Mouse (Mus musculus): ENCODE data around the gene Unc45a.
A peak's percentile ranks its signal among the peaks of the same experiment; 100 is the strongest.

The Unc45a gene

DNA sequence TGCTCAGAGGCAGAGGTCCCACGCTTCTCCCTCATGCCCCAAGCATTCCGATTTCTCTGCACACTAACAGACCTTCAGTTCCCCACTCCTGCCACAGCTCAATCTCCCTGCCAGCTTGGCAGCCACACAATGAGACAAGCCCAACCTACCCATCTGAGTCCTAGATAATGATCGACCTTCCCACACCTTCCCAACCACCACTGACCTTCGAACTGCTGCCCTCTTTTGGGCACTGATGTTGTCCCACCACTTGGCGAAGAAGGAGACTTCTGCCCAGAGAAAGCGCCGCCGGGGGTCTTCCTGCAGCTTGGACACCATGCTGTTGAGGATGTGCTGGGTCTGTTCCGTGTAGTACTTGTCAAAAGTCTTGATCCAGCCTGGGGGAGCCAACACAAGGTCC lies 27.2 kb upstream of the Unc45a start:
- no peak for DNase-seq (ENCODE audit: low spot score)

DNA sequence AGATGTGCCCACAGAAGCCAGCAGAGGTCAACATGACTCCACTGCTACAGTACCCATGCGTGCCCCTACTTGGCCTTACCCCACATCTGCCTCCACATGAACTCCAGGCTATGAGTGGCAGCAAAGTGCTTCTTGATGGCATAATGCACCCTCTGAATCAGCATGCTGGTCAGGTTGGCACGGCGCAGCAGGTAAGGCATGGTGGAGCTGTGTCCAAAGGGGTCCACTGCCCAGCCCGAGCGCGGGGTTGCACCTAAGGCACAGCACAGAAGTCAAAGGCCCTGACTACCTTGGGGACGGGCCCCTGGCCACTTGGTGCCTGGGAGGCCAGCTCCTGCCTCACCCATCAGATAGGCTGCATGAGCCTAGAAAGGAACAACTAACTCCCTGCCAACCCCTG lies 26.4 kb upstream of the Unc45a start:
- DNase-seq (ENCODE audit: low spot score): no peak

DNA sequence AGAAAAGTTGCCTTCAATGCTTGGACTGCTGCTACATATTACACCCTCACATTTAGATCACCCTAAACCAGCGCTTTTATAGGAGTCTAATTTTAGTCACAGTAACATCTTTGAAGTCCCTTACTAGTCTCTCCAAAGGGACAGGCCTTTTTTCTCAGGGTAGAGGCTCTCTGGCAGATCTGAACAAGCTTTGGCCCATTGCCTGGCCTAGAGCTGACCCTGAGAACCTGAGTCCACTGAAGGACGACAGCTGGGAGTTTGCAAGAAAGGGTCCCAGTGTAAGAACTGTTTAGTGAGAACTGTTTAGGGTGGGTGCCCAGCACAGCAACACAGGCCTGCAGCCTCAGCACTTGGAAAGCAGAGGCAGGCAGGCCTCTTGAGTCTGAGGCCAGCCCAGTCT lies 25.0 kb upstream of the Unc45a start:
- DNase-seq (ENCODE audit: low spot score): no peak

DNA sequence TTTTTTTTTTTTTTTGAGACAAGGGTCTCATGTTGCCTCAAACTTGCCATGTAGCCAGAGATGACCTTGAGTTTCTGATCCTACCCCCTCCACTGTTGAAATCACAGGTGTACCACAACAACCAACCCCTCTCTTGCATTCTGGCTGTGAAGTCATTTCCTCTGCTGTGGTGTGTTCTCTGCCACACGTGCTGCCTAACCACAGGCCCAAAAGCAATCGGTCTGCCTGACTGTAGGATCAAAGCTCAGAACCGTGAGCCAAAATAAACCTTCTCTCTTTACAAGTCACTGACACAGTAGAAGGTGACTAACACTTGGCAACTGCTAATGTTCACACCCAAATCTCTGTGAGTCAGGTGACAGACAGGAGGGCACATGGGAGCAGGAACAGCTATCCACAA lies 19.6 kb upstream of the Unc45a start:
- no peak for DNase-seq (ENCODE audit: low spot score)

DNA sequence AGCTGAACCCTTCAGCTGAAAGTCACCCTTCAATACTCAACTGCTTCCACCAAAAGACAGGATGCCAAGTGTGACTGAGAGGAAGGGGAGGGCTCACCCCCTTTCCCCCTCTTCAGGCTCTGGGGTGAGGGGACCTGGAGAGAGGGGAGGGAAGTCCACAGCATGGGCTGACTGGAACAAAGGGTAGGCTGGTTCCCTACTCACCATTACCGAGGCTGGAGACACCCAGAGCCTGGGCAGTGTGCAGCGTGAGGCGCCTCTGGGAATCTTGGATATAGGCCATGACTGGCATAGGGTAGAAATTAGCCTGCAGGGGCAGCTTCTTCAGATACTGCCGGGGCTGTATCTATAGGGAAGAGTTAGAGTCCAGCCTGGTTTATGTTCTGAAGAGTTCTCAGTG lies 17.2 kb upstream of the Unc45a start:
- DNase-seq (ENCODE audit: low spot score): no peak

DNA sequence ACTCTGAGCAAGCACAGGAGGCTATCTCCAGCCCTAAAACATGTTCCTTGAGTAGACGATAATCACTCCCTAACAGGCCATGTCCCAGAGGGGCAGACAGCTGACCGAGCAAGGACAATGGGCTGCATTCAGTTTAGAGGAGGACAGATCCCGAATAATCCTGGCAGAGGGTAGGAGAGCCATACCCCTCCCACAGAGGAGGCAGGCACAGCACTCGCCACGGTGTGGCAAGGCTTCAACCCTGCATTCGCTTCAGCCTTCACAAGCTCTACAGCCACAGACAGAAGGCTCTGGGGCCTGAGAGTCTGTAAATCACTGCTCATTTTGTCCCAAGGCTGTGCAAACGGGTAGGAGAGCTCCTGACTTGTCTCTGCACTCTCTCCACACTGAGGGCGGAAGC lies 16.4 kb upstream of the Unc45a start:
- DNase-seq (ENCODE audit: low spot score): no peak

DNA sequence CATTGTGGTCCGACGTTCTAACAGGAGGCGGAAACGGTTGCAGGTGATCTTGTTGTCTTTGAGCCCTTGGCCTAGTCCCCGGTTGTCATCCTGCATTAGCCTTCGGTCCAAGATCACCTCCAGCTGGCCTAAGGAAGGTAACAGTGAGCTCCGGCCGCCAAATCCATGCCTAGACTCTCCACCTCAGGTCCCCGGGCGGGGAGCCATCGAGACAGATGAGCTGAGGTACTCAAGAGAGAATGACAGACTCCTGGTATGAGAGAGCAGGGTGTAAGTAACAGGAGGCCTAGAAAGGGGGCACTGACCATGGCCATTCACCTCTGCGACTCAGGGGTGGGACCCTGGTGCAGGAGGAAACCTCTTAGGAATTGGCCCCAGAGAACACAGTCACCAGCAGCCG lies 15.5 kb upstream of the Unc45a start:
- DNase-seq (ENCODE audit: low spot score): no peak

DNA sequence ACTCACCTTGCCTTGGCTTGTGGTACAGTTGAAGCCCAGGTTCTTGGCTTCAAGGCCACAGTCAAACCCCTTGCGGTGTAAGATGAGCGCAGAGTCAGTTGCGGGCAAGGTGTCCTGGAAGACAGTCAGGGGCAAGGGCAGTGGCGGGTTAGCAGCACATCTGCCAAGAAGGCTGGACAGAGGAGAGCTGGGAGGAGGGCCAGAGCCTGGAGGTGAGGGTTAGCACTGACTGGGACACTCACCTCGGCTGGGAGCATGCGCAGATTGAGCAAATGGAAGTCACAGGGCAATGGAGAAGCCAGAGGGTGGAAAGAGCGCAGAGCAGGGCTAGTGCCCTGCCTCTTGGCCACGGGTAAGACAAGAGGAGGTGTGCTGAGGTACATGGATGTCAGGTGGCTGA lies 12.1 kb upstream of the Unc45a start:
- DNase-seq (ENCODE audit: low spot score): no peak

DNA sequence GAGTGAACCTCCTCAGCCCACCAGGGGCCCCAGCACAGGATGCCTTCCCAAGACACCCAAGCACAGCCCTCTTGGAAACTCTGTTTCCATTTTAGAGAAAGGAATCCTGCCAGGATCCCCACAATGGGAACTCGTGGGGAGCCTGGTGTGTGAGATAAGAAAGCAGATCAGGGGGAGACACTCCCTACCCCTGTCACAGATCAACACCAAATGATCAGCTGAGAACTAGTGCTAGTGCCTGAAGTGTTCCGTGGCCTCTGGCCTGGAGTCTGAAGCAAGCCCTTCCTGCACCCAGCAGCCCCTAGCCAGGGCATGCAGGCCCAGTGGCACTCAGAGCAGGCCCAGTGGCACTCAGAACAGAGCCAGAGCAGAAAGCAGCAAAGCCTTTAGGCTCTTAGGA lies 10.0 kb upstream of the Unc45a start:
- DNase-seq (ENCODE audit: low spot score): no peak

DNA sequence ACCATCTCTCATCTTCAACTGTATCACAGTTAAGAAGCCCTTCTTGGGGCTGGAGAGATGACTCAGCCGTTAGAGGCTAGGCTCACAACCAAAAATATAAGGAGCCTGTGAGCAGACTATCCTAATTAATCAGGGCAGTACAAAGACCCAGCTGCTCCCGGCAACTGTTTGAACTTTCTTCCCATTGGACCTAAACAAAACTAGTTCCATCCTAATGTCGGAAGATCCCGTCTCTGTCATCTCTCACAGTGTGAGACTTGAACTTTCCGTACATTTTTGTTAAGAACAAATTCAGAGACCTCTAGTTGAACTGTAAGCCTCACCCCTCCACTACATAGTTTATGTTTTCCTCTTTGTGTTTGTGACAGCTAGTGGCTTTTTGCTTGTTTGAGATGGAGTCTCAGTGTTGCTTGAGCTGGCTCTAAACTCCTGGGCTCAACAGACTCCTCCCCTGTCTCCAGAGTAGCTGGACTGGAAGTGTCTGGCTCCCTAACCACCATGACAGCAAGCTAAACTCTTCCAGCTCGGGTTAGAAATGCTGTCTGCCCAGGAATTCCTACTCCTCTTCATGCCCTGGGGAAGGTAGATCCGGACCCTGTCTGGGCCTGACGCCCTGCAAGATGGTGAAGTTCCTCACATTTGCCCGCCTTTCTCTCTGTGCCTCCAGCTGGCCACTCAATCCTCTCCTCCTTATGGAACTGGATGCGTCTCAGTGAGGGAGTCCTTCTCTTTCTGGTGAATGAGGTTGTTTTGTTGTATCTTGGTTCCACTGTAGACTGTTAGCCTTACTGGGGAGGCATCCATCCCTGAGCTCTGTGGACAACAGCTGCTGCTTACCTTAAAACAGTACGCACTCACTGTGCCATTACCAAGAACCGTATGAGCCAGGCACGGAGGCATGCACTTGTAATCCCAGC lies 7.1 kb upstream of the Unc45a start:
- DNase-seq (ENCODE audit: low spot score): no peak

DNA sequence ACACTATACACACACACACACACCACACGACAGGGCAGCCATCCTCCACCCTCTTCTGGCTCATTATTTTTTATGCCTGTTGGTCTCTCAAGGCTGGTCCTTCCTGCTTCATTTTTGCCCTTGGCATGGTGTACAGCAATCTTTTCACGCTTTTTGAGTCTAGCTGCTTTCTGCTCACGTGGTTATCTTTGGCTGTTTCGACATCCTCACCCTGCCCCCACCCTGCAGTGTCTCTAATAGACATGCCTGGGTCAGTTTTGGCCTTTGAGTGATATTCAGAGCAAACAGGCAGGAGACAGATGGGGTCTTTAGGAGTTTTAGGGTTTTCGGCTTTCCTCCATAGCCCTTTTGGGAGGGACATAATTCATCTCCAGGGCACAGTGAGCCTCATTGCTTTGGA lies 6.0 kb upstream of the Unc45a start:
- no peak for DNase-seq (ENCODE audit: low spot score)

DNA sequence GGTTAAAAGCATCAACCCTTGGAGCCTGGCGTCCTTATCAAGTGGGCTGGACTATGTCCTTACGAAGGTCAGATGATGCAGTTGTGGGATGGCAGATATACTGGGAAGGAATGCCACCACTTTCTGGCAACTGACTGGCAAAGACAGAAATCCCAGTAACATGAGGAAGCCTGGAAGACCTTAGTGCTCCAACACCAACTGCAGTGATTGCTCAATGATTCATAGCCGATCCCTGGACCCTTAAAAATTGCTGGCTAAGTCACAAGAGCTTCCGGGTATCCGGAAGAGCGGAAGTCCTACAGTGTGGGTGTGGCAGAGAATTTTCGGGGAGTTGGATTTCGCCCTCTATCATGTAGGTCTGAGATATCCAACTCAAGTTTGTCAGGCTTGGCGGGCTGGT lies 5.4 kb upstream of the Unc45a start:
- no peak for DNase-seq (ENCODE audit: low spot score)

DNA sequence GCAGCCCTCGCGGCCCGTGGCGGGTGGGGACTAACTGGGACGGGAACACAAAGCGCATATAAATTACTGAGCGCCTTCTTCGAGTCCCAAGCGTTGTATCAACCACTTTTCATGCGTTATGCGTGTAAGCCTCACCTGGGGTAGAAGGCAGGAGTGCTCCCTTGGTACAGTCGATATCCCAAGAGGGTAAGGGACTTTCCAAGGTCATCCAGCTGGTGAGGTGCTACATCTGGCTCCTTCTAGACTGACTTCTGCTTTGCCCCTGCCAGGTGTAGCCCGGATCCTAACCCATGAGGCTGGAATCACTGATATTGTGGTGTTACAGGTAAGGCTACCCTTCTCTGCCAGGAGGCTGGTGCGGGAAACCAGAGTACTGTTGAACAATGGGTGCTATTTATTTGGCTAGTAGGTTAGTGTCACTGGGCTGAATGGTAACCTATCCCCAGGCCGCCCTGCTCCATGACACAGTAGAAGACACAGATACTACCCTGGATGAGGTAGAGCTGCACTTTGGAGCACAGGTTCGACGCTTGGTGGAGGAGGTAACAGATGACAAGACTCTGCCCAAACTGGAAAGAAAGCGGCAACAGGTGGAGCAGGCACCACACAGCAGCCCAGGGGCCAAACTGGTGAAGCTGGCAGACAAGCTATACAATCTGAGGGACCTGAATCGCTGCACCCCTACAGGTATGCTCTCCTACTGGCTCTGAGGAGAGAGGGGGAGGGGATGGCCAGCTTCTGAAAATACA lies 2.6 kb upstream of the Unc45a start:
- no peak for DNase-seq (ENCODE audit: low spot score)

DNA sequence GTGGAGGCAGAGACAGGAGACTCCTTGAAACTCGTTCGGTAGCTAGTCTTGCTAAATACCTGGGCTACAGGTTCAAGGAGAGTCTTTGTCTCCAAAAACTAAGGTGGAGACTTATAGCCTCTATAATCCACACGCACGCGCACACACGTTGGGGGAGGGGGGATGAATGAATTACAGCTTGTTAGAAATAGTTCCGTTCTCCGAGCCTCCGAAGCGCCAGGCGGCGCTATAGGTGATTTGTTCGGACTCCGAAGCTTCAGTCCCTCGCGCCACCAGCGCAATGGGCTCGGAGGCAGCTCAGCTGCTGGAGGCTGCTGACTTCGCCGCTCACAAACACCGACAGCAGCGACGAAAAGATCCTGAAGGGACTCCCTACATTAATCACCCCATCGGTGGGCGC lies 2.1 kb upstream of the Unc45a start, which contains the start of gene Hddc3:
Hddc3 (plus strand) TSS at position 247 of the 400 bp plus-strand sequence.
- DNase-seq (ENCODE audit: low spot score): peak; percentile 91

DNA sequence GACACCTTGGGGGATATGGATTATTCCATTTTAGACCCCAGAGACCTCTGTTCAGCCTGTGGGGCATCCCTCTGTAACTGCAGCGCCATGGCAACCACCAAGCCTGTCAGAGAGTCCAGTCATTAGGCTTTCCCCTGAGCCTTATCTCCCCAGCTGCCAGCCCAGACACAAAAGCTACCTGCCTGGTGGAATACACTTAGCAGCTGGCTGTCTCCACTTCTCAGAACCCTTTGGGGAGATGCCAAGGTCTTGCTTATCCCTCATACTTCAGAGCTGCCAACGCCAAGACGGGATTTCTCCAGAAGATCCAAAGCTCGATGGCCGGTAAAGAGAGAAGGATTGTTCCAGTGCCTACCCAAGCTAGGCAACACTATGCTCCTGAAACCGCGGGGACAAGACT lies 988 bp upstream of the Unc45a start:
- no peak for DNase-seq (ENCODE audit: low spot score)

DNA sequence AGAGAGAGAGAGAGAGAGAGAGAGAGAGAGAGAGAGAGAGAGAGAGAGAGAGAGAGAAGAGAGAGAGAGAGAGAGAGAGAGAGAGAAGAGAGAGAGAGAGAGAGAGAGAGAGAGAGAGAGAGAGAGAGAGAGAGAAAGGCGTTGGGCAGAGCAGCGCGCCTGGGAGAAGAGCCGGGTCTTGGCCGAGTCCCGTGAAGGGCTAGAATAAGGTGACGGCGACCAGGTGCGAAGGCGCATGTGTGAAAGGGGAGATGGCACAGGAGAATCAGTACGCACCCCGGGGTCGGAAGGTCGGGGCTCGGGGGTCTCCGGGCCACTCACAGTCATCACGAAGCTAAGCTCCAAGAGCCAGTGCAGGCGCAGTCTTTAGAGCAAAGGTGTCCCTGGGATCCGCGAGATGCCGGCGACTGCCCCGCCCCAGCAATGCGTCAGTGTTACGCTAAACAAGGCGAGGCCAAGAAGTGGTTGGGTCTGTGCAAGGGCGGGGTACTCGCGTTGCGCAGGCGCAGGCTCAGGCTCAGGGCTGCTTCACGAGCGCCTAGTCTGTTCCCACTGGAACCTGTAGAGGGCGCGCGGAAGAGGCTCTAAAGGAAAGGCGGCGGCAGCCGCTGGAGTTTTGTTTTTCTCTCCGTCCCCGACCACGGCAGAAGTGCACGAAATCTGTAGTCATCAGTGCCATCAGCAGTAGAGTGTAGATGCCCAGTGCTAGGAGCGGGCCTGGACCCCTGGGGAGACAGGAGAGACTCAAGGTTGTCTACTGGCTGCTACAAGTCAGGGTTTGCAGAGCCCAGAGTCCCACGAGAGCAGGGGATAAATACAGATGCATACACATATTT lies 794 bp downstream of the Unc45a start:
- peak; percentile 95 for DNase-seq (ENCODE audit: low spot score)

DNA sequence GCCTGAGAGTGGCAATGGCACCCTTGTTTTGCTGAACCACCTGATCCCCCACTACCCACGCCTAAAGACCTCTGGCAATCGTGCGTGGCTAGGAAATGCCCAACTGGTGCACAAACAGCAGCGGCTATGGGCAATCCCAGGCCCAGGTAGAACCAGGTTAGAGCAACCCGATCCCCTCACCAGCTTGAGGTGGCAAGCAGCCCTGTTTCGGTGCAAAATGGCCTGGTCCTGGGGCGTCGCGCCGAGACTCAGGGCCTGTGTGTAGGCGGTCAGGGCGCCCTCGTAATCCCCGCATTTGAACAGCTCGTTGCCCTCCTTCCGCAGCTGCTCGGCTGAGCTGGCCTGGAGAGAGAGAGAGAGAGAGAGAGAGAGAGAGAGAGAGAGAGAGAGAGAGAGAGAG lies 1.4 kb downstream of the Unc45a start:
- no peak for DNase-seq (ENCODE audit: low spot score)

DNA sequence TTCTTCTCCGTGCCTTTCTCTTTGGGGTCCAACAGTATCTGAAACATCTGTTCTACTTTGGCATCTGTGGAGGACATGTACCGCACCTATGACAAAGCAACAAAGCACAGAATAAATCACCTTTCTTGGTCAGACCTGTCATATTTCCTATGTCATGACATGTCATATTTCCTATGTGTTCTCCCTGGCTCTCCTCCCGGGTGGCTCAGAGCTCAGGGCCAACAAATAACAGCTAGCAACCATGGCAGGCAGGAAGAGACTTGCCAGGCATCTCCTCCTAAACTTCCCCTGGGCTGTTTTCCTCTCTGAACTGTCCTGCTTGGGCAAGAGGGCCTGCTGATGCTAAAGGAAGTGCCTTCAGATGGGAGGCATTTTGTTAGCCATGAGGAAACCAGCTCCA lies 3.9 kb downstream of the Unc45a start:
- no peak for DNase-seq (ENCODE audit: low spot score)

DNA sequence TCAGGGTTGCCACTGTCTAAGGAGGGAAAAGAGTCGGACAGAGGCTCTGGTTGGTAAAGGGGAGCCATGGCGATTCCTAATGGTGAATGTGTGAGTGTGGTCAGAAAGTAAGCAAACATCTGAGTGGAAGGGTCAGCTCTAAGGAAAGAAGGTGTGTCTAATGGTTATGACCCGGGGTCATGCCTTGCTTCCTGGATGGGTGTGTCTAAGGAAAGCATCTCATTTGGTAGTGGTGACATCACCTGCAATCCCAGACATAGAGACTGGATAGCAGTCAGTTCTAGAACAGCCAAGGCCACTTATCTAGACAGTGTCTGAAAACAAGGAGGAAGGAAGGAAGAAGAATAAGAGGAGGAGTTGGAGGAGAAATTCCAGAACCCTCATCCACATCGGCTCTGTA lies 6.0 kb downstream of the Unc45a start:
- no peak for DNase-seq (ENCODE audit: low spot score)

DNA sequence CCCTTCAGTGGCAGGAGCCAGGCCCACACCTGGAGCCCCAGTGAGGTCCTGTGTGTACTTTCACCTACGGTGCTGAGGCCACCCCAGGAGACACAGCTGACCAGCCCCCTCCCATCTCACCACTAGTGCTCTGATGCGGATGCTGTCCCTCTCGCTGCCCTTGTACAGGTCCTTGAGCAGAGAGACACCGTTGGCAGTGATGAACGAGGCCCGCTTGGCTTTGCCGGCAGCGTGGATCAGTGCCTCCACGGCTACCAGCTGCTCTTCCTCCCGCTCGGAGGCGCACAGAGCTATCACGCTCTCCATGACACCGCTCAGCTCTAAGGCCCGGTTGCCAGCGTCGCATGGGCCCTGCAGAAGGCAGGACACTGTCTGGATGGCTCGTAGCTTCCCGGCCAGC lies 9.4 kb downstream of the Unc45a start:
- no peak for DNase-seq (ENCODE audit: low spot score)

DNA sequence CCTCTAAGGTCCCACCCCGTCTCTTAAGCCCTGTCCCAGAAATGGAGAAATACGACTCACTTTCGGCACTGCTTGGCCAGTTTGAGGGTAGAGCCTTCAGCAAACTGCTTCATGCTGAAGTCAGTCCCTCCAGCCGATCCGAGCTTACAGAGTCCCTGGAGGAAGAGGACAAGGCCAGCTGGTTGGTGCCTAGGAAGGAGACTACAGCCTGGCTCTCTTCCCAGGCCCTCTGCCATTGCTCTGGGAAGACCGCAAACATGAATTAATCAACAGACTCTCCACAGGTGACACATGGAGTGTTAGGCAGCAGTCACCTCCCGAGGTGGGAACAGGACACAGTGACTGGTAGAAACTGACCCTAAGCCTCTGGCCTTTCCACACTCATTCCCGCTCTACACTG lies 10.5 kb downstream of the Unc45a start:
- no peak for DNase-seq (ENCODE audit: low spot score)

DNA sequence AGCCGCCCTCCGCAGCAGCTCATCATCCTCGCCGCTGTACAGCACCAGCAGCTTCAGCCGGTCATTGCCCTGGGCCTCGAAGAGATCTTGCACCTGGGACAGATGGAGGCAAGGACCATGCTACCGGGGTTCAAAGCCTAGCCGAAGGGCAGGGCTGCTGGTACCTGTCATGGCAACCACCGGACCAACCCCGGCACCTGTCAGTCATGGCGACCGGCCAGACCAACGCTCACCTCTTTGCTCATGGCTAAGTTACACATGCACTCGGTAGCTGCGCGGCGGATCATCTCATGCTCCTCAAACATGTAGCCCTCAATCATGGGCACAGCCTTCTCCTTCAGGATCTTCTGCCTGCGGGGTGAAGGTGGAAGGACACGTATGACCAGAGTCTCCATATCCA lies 14.7 kb downstream of the Unc45a start:
- no peak for DNase-seq (ENCODE audit: low spot score)

Data from ovary, postnatal 14 days (tissue).